Mouse (Mus musculus): ENCODE data around the gene Cuta. TPM values are rescaled to one million over a fixed set of nuclear protein-coding genes. Genes with fewer than 3 reads are reported as not detected.

The Cuta gene
- polyA plus RNA-seq, 1 experiment, result 131 TPM

DNA sequence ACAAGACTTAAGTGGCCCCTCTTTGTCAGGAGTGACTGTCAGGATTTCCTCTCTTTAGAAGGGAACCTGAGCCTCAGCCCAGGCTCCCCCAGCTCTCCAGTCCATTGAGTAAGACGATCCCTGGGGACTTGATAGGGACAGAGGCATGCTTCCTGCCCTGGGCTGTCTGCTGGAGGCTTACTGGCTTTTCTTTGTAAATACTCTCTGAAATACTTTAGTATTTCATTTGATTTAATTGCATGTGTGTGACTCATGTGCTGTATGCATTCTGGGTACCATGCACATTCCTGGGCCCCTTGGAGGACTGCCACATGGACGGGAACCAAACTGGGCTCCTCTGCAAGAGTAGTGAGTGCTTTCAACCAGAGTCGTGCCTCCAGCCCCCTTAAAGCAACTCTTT, 51.4 kb downstream of the Cuta start:
- no peak for DNase-seq (ENCODE audit: low read depth)

DNA sequence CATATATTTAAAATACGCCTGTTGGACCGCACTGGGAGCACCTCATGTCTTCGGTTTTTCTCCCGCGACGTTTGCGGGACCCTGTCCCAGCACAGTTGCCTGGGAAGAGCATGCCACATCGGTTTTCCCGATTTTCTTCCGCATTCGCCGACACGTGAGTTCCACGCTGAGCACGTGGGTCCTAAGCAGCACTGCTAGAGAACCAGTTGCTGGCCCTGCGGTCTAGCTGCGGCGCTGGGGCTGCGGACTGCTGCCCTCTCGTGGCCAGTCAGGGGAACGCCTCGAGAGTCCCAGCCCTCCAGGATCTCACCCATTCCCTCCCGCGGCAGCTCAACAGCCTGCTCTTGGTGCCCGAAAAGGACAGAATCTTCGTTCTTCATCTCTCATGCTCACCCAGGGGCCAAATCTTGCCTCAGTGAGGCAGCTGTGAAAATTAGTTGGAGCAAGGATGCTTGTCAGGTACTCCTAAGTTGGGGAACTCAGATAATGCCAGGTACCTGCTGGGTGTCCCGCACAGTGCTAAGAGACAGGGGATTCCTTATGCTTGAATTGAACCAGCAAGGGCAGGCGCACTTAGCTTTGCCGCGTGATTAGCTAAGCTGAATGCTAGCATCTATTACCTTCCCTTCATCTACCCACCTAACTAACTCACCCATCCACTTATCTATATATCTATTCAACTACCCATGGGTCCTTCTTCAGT, 53.2 kb downstream of the Cuta start:
- DNase-seq (ENCODE audit: low read depth), result no peak

DNA sequence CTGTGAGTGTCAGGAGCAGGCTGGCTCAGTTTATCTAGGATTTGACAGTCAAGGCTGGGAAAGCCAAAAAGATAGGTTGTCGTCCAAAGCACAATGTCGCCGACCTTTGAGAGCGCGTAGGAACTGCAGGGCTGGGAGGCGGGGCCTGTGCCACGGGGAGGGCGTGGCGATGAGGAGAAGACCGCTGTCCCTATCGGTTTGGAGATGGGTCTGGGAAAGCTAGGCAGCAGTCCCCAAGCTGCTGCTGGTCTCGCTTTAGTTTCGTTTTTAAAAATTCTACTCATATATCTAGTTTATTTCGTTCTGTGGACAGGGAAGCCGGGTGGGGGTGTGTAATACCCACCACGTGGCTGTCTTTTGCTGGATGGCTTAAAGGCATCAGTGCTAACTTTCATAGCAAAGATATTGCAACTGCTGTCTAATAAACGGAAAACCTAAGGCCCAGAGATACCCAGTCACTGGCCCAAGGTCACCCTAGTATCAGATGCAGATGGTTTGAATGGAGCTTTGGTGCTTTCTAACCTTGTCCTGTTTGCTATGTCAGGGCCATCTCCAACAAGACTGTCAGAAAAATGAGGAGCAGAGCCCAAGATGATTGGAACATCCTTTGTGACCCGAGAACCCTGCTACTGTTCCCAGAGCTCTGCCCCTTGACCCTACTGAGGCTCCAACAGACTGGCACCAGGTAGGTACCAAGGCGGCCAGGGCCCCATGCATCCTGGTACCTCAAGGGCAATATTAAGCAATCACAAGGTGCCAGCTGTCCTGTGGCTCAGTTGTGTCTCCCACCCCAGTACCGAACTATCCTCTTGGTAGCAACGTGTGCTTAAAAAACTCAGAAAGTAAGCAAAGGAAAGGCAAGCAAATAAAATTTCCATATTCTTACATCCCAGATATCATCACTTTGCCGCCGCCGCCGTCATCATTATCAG, 54.1 kb downstream of the Cuta start:
- DNase-seq (ENCODE audit: low read depth), result no peak

Other genes starting within 250 kb of the Cuta start
- gene Crebrf, start 223.9 kb downstream of the Cuta start, polyA plus RNA-seq (2012; rRNA removed), result 9.6 and 10.9 TPM in 2 replicates
- gene Bnip1, start 158.5 kb downstream of the Cuta start, polyA plus RNA-seq (2012; rRNA removed), result 20.6 and 24.3 TPM in 2 replicates
- gene Nkx2-5, start 94.6 kb downstream of the Cuta start, polyA plus RNA-seq (2012; rRNA removed), result not detected in 2 replicates
- 2.5 TPM in 2 replicates for gene Kifc5b, start 22.5 kb downstream of the Cuta start, polyA plus RNA-seq (2012; rRNA removed)
- gene Phf1, start 6.5 kb downstream of the Cuta start, polyA plus RNA-seq (2012; rRNA removed), result 44.1 and 46.2 TPM in 2 replicates
- 13.2 and 20.3 TPM in 2 replicates for gene Syngap1, start 1.7 kb upstream of the Cuta start, polyA plus RNA-seq (2012; rRNA removed)
- 10.0 and 12.0 TPM in 2 replicates for gene Zbtb9, start 33.6 kb upstream of the Cuta start, polyA plus RNA-seq (2012; rRNA removed)
- 31.0 and 39.6 TPM in 2 replicates for gene Bak1, start 89.4 kb upstream of the Cuta start, polyA plus RNA-seq (2012; rRNA removed)
- gene Itpr3, start 117.7 kb upstream of the Cuta start, polyA plus RNA-seq (2012; rRNA removed), result 10.6 and 15.3 TPM in 2 replicates
- 177 and 219 TPM in 2 replicates for gene Uqcc2, start 194.3 kb upstream of the Cuta start, polyA plus RNA-seq (2012; rRNA removed)
- 0.20 and 0.32 TPM in 2 replicates for gene Ip6k3, start 228.2 kb upstream of the Cuta start, polyA plus RNA-seq (2012; rRNA removed)

Data from gonadal fat pad, adult 2 months (tissue).